Mouse (Mus musculus): Measurements from ENCODE around the gene Zfp354b. TPM values are rescaled to one million over a fixed set of nuclear protein-coding genes. Genes with fewer than 3 reads are reported as not detected.

The Zfp354b gene
- polyA plus RNA-seq, 1 experiment from 2014 or later = 1.0 TPM

GRCm38 (mm10) chr11:50878641-50879040 is 52.8 kb downstream of the Zfp354b start:
- Histone ChIP-seq H3K4me1 (no peaks in the 10 kb centered on the region), H3K36me3 (peaks cover 82% of the 10 kb centered on the region), H3K27me3 (replicated peaks) (no peaks in the 10 kb centered on the region), H3K27ac (replicated peaks) (no peak overlapping the region), H3K4me3 (no peak overlapping the region), H3K9ac (no peak overlapping the region), H3K9me3 (peaks cover 29% of the 10 kb centered on the region), H3K4me2 (no peak overlapping the region)
- ATAC-seq (ENCODE audit: extremely low read depth, insufficient number of reproducible peaks, low FRiP score, low TSS enrichment) = no peak
- WGBS = 76% methylated on average over 3 of the region's 3 CpGs

Other genes with a start within 250 kb of the Zfp354b start
- 12.6 and 13.5 TPM in 2 replicates for gene Zfp354c, start 103.9 kb downstream of the Zfp354b start, polyA plus RNA-seq (2015; fragmentation: Nextera tagmentation; extraction: Ambion mirVana)
- 0.31 and 0.49 TPM in 2 replicates for gene Zfp879, start 90.1 kb downstream of the Zfp354b start, polyA plus RNA-seq (2015; fragmentation: Nextera tagmentation; extraction: Ambion mirVana)
- not detected in 2 replicates for gene Grm6, start 80.9 kb downstream of the Zfp354b start, polyA plus RNA-seq (2015; fragmentation: Nextera tagmentation; extraction: Ambion mirVana)
- 2.7 and 3.7 TPM in 2 replicates for gene Zfp454, start 44.0 kb downstream of the Zfp354b start, polyA plus RNA-seq (2015; fragmentation: Nextera tagmentation; extraction: Ambion mirVana)
- gene Zfp2, start 15.5 kb downstream of the Zfp354b start, polyA plus RNA-seq (2015; fragmentation: Nextera tagmentation; extraction: Ambion mirVana) = 6.9 and 8.4 TPM in 2 replicates
- not detected in 2 replicates for gene 4933414I15Rik, start 12.1 kb upstream of the Zfp354b start, polyA plus RNA-seq (2015; fragmentation: Nextera tagmentation; extraction: Ambion mirVana)
- not detected in 2 replicates for gene Prop1, start 22.1 kb upstream of the Zfp354b start, polyA plus RNA-seq (2015; fragmentation: Nextera tagmentation; extraction: Ambion mirVana)
- not detected in 2 replicates for gene Olfr1378, start 34.9 kb upstream of the Zfp354b start, polyA plus RNA-seq (2015; fragmentation: Nextera tagmentation; extraction: Ambion mirVana)
- not detected in 2 replicates for gene Olfr1377, start 50.3 kb upstream of the Zfp354b start, polyA plus RNA-seq (2015; fragmentation: Nextera tagmentation; extraction: Ambion mirVana)
- not detected in 2 replicates for gene Olfr51, start 72.0 kb upstream of the Zfp354b start, polyA plus RNA-seq (2015; fragmentation: Nextera tagmentation; extraction: Ambion mirVana)
- not detected in 2 replicates for gene Olfr54, start 82.6 kb upstream of the Zfp354b start, polyA plus RNA-seq (2015; fragmentation: Nextera tagmentation; extraction: Ambion mirVana)
- not detected in 2 replicates for gene Olfr1375, start 116.5 kb upstream of the Zfp354b start, polyA plus RNA-seq (2015; fragmentation: Nextera tagmentation; extraction: Ambion mirVana)
- 5.1 and 5.3 TPM in 2 replicates for gene Zfp354a, start 127.6 kb upstream of the Zfp354b start, polyA plus RNA-seq (2015; fragmentation: Nextera tagmentation; extraction: Ambion mirVana)

Data from heart, embryonic 13.5 days (tissue).